Mouse (Mus musculus) c-Kit-positive CD71-positive TER-119-positive erythroid progenitor cells, embryonic 14.5 days (primary cell): ENCODE results near the gene Gm20814.
"Not testable (repeated sequence)": the region's sequence is repeated elsewhere in the genome, so short reads cannot be mapped to it uniquely, and the experiment has no call there.

Source experiments
- DNase-seq: peaks from one replicate; pipeline ENCODE4 v3.0.0-alpha.2; 2013; ENCODE audit warnings: low spot score

The Gm20814 gene

DNA sequence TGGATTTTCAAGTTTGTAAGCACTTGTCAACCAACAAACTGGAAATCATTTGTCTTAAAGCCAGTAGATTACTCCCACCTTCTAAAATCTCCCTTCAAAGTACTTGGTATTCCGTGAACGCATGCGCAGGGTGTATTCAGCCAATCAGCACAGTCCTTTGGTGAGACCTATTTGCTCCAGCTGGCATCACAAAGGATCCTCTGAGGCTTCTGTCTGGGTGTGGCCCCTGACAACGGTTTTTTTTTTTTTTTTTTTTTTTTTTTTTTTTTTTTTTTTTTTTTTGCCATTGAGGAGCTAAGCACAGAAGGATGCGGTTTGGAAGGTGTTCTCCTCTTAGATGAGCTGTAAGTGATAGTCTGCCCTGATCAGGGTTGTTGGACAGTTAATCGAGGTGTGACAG is at the start of gene Gm20814:
Gene Gm20814 (plus strand): TSS at position 301 of the 400 bp plus-strand sequence.
- DNase-seq = not testable (repeated sequence)
